Comparison of ENCODE assay signal across 12 mouse cellular contexts in genomic region chr17:67087585-67087984, GRCm38 (mm10).
DNase-seq lines count a peak whose midpoint lies in the region; ATAC-seq and TF ChIP-seq lines count a peak whose summit lies in the region.
"Had no signal": no experiment of that assay in that cellular context is flagged by ENCODE, and none has a peak within 500 bp of the region (broad histone marks: within the 10 kb centered on the region; RNA-seq: fewer than 3 reads in every experiment).

No protein-coding gene starts in this region.

- no peaks in the 10 kb centered on the region for H3K27me3 ChIP-seq in forebrain, embryonic 16.5 days (replicated peaks; ENCODE audit: control insufficient read depth, insufficient read depth, low read length)

- H3K9me3 ChIP-seq in forebrain, embryonic 16.5 days (ENCODE audit: control insufficient read depth, low read length): no peaks in the 10 kb centered on the region

- H3K27ac ChIP-seq in gastrocnemius, adult 2 months: no peak overlapping the region
- no peak overlapping the region for H3K27ac ChIP-seq in layer of hippocampus, adult 2 months
- no peak overlapping the region for H3K27ac ChIP-seq in olfactory bulb, adult 2 months (ENCODE audit: insufficient read depth, low read depth, low read length)
- no peak overlapping the region for H3K27ac ChIP-seq in forebrain, embryonic 16.5 days (ENCODE audit: low read length)

- H3K4me2 ChIP-seq in forebrain, embryonic 16.5 days (ENCODE audit: low read length): no peak overlapping the region

- H3K9ac ChIP-seq in forebrain, embryonic 16.5 days (replicated peaks; ENCODE audit: low read depth, low read length): no peak overlapping the region

- no peaks in the 10 kb centered on the region for H3K36me3 ChIP-seq in forebrain, embryonic 16.5 days (ENCODE audit: control insufficient read depth, insufficient read depth)

- H3K4me3 ChIP-seq in gastrocnemius, adult 2 months: no peak overlapping the region
- H3K4me3 ChIP-seq in layer of hippocampus, adult 2 months: no peak overlapping the region
- no peak overlapping the region for H3K4me3 ChIP-seq in olfactory bulb, adult 2 months (ENCODE audit: insufficient read depth, low read depth, low read length)
- no peak overlapping the region for H3K4me3 ChIP-seq in forebrain, embryonic 16.5 days (replicated peaks; ENCODE audit: low read length)
- H3K4me3 ChIP-seq: erythroblast, embryonic 14.5 days; myocyte had no signal

- 64% methylated on average over 5 of the region's 5 CpGs for WGBS in olfactory bulb, adult 2 months
- WGBS in forebrain, embryonic 16.5 days: 60% methylated on average over 5 of the region's 5 CpGs

- peaks cover 10% of the 10 kb centered on the region for H3K4me1 ChIP-seq in olfactory bulb, adult 2 months (ENCODE audit: control insufficient read depth, insufficient read depth, low read length)
- peaks cover 17% of the 10 kb centered on the region for H3K4me1 ChIP-seq in forebrain, embryonic 16.5 days (replicated peaks; ENCODE audit: control insufficient read depth, insufficient read depth, low read length)

- ATAC-seq in forebrain, embryonic 16.5 days: no peak
- ATAC-seq: inflammation-experienced regulatory T-cells, adult 6 months had no signal

- TF ChIP-seq CTCF in gastrocnemius, adult 2 months (IDR thresholded peaks at IDR 0.05): peak; percentile 52
- TF ChIP-seq CTCF in layer of hippocampus, adult 2 months (conservative IDR thresholded peaks at IDR 0.05): peak; percentile 69
- TF ChIP-seq CTCF in olfactory bulb, adult 2 months (IDR thresholded peaks at IDR 0.05; ENCODE audit: insufficient read depth, low read depth, low read length): peak; percentile 27; the same call in 1 of the 2 replicates

- no peak for TF ChIP-seq POLR2A in olfactory bulb, adult 2 months (IDR thresholded peaks at IDR 0.05; ENCODE audit: insufficient read depth, low read depth, low read length)

- intact Hi-C loops in gastrocnemius, adult 2 months (cut with DNase I): loop anchor here (10.0 kb wide), 1 partner anchor 387 kb away; no protein-coding TSS in a partner anchor

- DNase-seq in gastrocnemius, adult 2 months: no peak
- no peak for DNase-seq in gastrocnemius, postnatal 4 days (ENCODE audit: low spot score in 2 of 2)
- DNase-seq in layer of hippocampus, adult 2 months (ENCODE audit: low spot score in 2 of 2): no peak
- DNase-seq in layer of hippocampus, adult 8-10 months (ENCODE audit: low spot score in 2 of 2): no peak
- DNase-seq in R1 (ENCODE audit: low read depth, low spot score): peak; percentile 63
- DNase-seq in urinary bladder, adult 18-20 months (ENCODE audit: low spot score in 2 of 2): no peak
- DNase-seq: cerebellum, adult 9-10 months had no signal
